Mouse (Mus musculus) kidney, adult 2 months (tissue): ENCODE data around the gene Adtrp. TPM values are rescaled to one million over a fixed set of nuclear protein-coding genes. Genes with fewer than 3 reads are reported as not detected.

Experiments
- DNase-seq: peaks from one replicate; pipeline ENCODE4 v3.0.0; 2021
- H3K27ac ChIP-seq: fragments of 200-500 bp; 2 replicates; pipeline ENCODE4 v1.5.1; 2012; ENCODE audit warnings: low read depth, low read length, control low read depth, inconsistent platforms; ENCODE audit not compliant: insufficient read depth
- H3K27me3 ChIP-seq: fragments of 200-500 bp; replicated peaks from 2 replicates; pipeline ENCODE4 v1.6.1; 2012; ENCODE audit warnings: mild to moderate bottlenecking, moderate library complexity, low read length, inconsistent platforms; ENCODE audit not compliant: control insufficient read depth, insufficient read depth
- H3K36me3 ChIP-seq: fragments of 200-500 bp; 2 replicates; pipeline ENCODE4 v1.6.1; 2012; ENCODE audit warnings: mild to moderate bottlenecking, moderate library complexity, low read length, inconsistent platforms; ENCODE audit not compliant: control insufficient read depth, insufficient read depth
- H3K4me1 ChIP-seq: fragments of 200-500 bp; 2 replicates; pipeline ENCODE4 v1.6.1; 2011; ENCODE audit warnings: low read length; ENCODE audit not compliant: control insufficient read depth, insufficient read depth
- H3K4me3 ChIP-seq: fragments of 200-500 bp; 2 replicates; pipeline ENCODE4 v1.5.1; 2011; ENCODE audit warnings: mild to moderate bottlenecking, low read depth, low read length, control low read depth; ENCODE audit not compliant: insufficient read depth
- CTCF ChIP-seq: fragments of 200-500 bp; conservative IDR thresholded peaks from 2 replicates; pipeline ENCODE4 v1.5.1; 2011; ENCODE audit warnings: low read depth, mild to moderate bottlenecking, control low read depth, low read length, moderate library complexity, mixed read lengths; ENCODE audit not compliant: insufficient read depth, insufficient read length
- POLR2A ChIP-seq: fragments of 200-500 bp; IDR thresholded peaks from one replicate; pipeline ENCODE4 v1.6.1; 2011; ENCODE audit warnings: low read depth, low read length, control low read depth
- WGBS: fragments of 180-500 bp; shearing (Covaris S2); methylation state at CpG from one replicate; pipeline ENCODE4 v1.1.7; 2018; 5-methylcytosine and 5-hydroxymethylcytosine counted together
- polyA plus RNA-seq: library from polyadenylated mRNA; depleted of rRNA; stranded (reverse); fragments of >200 nt; gene quantifications from 2 replicates; pipeline ENCODE4 v1.2.3, GENCODE M21; 2012

Adtrp gene
- polyA plus RNA-seq, 1 experiment, result 165 TPM

- DNase-seq, result peak; percentile 51
These were observed 8.0 kb upstream of the Adtrp start for GRCm38 (mm10) chr13:41855206-41856185.

GRCm38 (mm10) chr13:41850727-41851378, 3.4 kb upstream of the Adtrp start:
- 89% methylated on average over 3 of the region's 3 CpGs for WGBS
- Histone ChIP-seq H3K36me3 (no peaks in the 10 kb centered on the region), H3K27me3 (no peaks in the 10 kb centered on the region), H3K4me1 (0 out of 2 replicates have a peak, but pooled peaks cover under 1% of the 10 kb centered on the region), H3K4me3 (no peak overlapping the region), H3K27ac (no peak overlapping the region)
- TF ChIP-seq CTCF, result no peak
- no peak for TF ChIP-seq POLR2A
- no peak for DNase-seq

More at GRCm38 (mm10) chr13:41855206-41856185, 8.0 kb upstream of the Adtrp start:
- H3K4me1 ChIP-seq, result peaks cover 5% of the 10 kb centered on the region; the same call in 1 of the 2 replicates
- no peak for TF ChIP-seq POLR2A
- TF ChIP-seq CTCF, result no peak
- no peaks in the 10 kb centered on the region for H3K36me3 ChIP-seq
- no peaks in the 10 kb centered on the region for H3K27me3 ChIP-seq
- 54% methylated on average over 13 of the region's 13 CpGs for WGBS
- H3K4me3 ChIP-seq, result no peak overlapping the region
- no peak overlapping the region for H3K27ac ChIP-seq

GRCm38 (mm10) chr13:41846516-41846915, 968 bp downstream of the Adtrp start:
- Histone ChIP-seq H3K4me3 (no peak overlapping the region), H3K27me3 (no peaks in the 10 kb centered on the region), H3K36me3 (no peaks in the 10 kb centered on the region), H3K27ac (no peak overlapping the region), H3K4me1 (peaks cover 4% of the 10 kb centered on the region; the same call in 1 of the 2 replicates)
- DNase-seq, result peak; percentile 40
- 49% methylated on average over 5 of the region's 5 CpGs for WGBS
- no peak for TF ChIP-seq CTCF
- no peak for TF ChIP-seq POLR2A

- WGBS, result 81% methylated on average over 5 of the region's 5 CpGs
- H3K4me3 ChIP-seq, result no peak overlapping the region
- H3K36me3 ChIP-seq, result no peaks in the 10 kb centered on the region
- H3K4me1 ChIP-seq, result peaks cover 4% of the 10 kb centered on the region; the same call in 1 of the 2 replicates
- no peak overlapping the region for H3K27ac ChIP-seq
- H3K27me3 ChIP-seq, result no peaks in the 10 kb centered on the region
- TF ChIP-seq CTCF, result no peak
- TF ChIP-seq POLR2A, result no peak
- DNase-seq, result no peak
These were observed 2.5 kb downstream of the Adtrp start for GRCm38 (mm10) chr13:41845013-41845412.

- Histone ChIP-seq H3K27me3 (no peaks in the 10 kb centered on the region), H3K36me3 (no peaks in the 10 kb centered on the region), H3K4me3 (no peak overlapping the region), H3K4me1 (peaks cover 4% of the 10 kb centered on the region; the same call in 1 of the 2 replicates), H3K27ac (no peak overlapping the region)
- no peak for TF ChIP-seq POLR2A
- no peak for TF ChIP-seq CTCF
- WGBS, result 52% methylated on average over 4 of the region's 4 CpGs
- peak; percentile 82 for DNase-seq
These were observed 3.4 kb downstream of the Adtrp start for GRCm38 (mm10) chr13:41844071-41844470.

- Histone ChIP-seq H3K27me3 (no peaks in the 10 kb centered on the region), H3K27ac (no peak overlapping the region), H3K4me3 (no peak overlapping the region), H3K4me1 (peaks cover 2% of the 10 kb centered on the region; the same call in 1 of the 2 replicates), H3K36me3 (no peaks in the 10 kb centered on the region)
- TF ChIP-seq CTCF (no peak), POLR2A (no peak)
- WGBS, result 91% methylated on average over 8 of the region's 8 CpGs
- no peak for DNase-seq
These were observed 13.8 kb downstream of the Adtrp start for GRCm38 (mm10) chr13:41833614-41834139.

- TF ChIP-seq CTCF, result no peak
- TF ChIP-seq POLR2A, result peak; percentile 69
- WGBS, result 58% methylated on average over 8 of the region's 8 CpGs
- peak overlapping the region; percentile 98 for H3K27ac ChIP-seq
- peak; percentile 95 for DNase-seq
- peak overlapping the region; percentile 46; the same call in 1 of the 2 replicates for H3K4me3 ChIP-seq
- H3K36me3 ChIP-seq, result no peaks in the 10 kb centered on the region
- no peaks in the 10 kb centered on the region for H3K27me3 ChIP-seq
- peaks cover 8% of the 10 kb centered on the region; the same call in 1 of the 2 replicates for H3K4me1 ChIP-seq
These were observed 19.2 kb downstream of the Adtrp start for GRCm38 (mm10) chr13:41828296-41828754.
